Mouse (Mus musculus) layer of hippocampus, adult 8-10 months (tissue): ENCODE results near the gene Sult6b2. TPM values are rescaled to one million over a fixed set of nuclear protein-coding genes. Genes with fewer than 3 reads are reported as not detected.

Source experiments
- DNase-seq, 2 experiments: peaks; one replicate each; pipeline ENCODE4 v3.0.0; 2022; ENCODE audit warnings: low spot score in 2 of 2
- total RNA-seq, 4 experiments: library from RNA; stranded (reverse); gene quantifications; 2 replicates each; pipeline ENCODE4 v1.2.4; 2022

Sult6b2 gene
- total RNA-seq, 4 experiments from 2014 or later = 0.25 TPM; not detected in 3

DNA sequence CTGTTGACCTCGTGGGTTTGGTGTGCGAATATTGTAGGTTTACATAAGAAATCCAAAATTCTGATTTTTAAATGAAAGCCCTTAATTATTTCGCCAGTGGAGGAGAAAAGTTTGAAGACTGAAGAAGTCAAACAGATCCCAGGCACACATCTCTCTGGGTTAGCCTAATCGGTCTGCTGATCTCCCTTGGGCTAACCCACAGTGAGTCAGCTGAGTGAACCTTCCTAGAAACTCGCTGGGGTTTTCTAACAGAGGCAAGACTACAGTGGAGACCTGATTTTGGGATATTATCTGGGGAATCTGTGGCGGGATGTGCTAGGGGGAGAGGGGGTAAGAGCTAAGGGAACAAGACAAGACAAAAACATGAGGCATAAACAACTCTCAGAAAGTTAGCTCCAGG is 5.9 kb upstream of the Sult6b2 start:
- no peak for DNase-seq

- no peak for DNase-seq
Measured at GRCm38 (mm10) chr6:142809373-142810098, 5.2 kb upstream of the Sult6b2 start.

GRCm38 (mm10) chr6:142806326-142806725 is 2.0 kb upstream of the Sult6b2 start:
- no peak for DNase-seq

DNA sequence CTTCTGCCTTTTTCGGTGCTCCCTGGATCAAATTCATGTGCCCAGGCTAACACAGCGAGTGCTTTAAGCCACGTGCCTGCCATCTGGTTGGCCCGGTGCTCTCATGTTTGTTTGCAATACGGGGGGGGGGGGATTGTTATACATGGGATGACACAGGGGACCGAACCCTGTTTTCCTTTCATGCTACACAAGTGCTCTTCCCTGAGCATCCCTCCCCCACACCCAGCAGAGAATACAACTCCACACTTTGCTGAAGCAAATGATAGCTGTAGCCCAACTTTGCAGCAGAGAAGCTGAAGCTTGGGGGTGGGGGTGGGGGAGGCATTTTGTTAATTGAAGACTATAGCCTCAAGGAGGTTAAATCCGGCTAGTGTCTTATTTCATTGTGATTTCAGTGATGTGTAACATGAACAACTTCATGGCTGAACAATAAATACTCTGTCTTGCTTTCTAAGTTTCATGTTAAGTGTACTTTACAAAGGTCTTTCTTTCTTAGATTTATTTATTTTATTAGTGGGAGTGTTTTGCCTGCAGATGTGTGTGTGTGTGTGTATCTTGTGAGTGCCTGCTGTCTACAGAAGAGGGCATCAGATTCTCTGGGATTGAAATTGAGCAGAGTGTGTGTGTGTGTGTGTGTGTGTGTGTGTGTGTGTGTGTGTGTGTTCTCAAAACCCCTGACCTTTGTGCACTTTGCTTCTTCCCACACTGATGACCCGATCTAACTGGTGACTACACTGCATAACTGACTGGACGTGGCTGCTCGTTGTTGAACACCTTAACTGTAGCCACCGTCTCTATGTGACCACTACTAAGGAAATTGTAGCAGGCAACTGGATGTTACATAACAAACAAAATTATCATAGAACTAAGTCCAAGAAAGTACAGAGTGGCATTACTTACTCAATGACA is 1.4 kb downstream of the Sult6b2 start:
- no peak for DNase-seq

GRCm38 (mm10) chr6:142801687-142802086 is 2.6 kb downstream of the Sult6b2 start:
- DNase-seq = no peak

DNA sequence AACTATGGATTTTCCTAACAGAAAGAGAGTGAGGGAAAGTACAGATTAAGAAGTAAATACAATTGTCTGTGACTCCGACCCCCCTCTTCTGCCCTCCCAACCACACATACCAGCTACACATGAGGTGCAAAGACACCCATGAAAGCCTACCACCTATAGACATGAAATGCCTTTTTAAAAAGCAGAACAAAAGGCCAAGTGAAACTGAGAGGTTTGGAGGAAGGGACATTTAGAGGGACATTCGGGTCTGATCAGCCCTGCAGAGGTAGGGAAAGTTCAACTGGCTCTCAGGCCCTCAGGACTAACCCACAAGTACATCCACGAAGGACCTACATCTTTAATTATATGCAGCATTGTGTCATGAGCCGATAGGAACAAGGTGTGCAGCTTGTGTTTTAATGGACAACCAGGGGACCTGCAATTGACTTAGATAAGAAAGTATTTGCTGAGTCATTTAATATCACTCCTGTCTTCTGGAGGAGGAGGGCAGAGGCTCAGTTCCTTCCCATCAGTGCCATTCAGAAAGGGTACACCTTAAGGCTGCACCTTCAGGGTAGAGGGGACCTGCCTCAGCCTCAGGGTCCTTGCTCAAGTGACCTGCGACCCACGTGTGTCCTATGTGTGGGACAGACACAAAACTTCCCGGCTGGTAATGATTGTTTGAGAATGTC is 4.5 kb downstream of the Sult6b2 start:
- DNase-seq = no peak

DNA sequence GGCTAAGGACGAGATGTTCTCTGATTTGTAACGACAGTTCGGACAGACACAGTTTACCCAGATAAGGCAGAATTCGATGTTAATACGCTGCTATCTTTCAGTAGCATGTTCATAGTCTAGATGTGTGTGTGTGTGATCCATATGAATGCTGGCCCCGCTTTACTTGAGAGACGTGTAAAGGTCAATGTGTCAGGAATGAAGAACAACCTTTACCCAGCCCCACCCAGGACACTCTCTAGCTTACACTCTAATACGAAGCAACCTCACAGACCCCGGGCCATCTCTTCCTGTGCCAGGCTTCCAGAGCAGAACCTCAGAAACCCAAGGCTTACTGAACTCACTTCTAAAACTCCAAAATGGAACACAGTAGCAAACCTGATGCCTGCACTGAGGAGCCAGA is 5.5 kb downstream of the Sult6b2 start:
- no peak for DNase-seq

DNA sequence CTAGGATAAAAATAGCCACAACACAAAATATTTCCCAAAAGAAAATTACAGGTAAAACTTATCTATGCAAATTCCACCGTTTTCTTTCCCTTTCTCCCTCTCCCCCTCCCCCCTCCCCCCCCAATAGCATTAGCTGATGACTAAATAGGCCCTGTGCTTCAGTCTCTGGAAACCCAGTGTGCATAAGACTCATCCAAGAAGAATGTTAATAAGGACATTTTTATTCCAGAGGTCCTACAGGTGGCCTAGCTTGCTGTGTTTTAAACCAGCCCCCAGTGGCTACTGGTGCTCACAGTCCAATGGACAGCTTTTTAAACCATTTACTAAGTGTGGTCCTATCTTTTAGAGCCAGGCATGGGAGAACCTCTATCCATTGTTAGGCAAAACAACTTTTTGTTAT is 6.3 kb downstream of the Sult6b2 start:
- no peak for DNase-seq

GRCm38 (mm10) chr6:142795655-142796441 is 8.5 kb downstream of the Sult6b2 start:
- DNase-seq = no peak

DNA sequence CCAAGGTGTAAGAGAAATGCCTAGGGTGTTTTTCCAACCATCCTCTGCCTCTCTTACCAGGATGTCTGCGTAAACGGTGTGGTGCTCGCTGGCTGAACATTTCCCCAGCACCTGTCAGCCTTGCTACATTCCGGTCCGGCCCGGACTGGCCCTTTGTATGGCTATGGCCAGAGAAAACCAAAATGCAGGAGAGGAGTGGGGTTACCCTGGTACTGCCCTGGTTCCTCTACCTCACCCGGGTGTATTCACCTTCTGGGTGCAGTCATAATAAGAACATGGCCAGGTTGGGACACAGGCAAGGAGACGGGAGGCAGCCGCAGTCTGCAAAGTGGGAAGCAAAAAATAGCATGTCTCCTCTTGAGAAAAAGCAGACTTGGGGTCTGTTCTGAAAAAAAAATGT is 9.2 kb downstream of the Sult6b2 start:
- no peak for DNase-seq

GRCm38 (mm10) chr6:142793468-142793867 is 10.8 kb downstream of the Sult6b2 start:
- DNase-seq = no peak

DNA sequence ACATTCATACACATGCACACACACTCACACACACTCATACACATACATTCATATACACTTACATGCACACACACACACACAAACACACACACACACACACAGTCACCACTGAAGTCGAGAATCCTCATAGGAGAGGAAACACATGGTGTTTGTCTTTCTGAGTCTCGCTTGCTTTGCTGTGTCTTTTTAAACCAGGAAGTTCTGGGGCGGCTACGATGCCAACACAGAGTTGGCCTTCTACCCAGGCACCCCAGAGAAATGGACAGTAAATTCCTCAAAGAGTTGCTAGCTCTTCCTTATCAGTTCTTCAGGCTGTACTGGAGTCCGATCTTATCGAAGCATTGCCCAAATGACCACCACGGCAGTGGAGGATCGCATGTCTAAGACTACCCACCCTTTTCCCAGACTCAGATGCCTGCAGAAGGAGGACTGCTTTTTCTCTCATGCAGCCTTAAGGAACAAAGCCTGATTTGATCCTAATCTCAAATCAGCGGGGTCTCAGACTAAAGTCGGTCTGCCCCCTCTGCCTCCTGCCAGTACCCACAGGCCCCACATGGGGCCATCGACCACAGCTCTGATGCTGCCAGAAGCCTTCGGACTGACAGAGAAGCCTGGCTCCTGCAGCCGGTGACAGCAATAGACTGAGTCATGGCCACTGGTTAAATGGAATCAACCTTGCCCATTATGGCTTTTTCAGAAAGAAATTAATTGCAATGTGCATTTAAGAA is 11.9 kb downstream of the Sult6b2 start:
- DNase-seq = no peak

DNA sequence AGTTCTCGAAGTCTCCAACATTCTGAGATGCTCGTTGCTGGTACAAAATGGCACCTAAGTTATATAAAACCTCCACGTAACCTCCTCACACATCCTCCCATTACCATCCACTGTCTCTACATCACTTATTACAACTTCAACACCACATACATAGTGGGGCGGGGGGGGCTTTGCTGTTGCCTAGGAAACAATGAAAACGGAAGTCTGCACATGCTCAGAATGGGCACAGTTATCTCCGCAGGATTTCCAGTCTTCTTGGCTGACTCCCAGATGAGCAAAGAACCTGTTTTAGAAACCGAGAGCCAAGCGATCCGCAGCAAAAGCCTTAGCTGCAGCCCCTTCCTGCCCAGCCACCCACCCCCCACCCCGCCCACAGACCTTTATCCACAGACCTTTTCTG is 14.6 kb downstream of the Sult6b2 start:
- no peak for DNase-seq

- DNase-seq = no peak
Measured at GRCm38 (mm10) chr6:142788042-142788987, 16.0 kb downstream of the Sult6b2 start.

DNA sequence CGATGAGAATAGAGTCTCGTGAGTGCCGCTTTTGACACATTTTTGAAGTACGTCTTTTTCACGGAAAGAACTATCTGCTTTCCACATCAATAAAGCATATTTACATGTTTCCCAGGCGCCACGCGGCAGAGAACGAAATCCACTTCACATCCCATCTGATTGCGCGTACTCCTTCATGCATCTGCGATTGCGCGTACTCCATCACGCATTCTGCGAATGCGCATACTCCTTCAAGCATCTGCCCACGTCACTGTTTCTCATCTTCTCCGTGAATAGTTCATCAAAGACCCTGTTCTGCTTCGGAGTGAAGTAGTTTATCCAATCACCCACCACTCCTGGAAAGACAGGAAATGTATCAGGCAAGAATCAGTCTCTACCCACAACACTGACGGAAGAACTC is 18.2 kb downstream of the Sult6b2 start:
- DNase-seq = no peak

DNA sequence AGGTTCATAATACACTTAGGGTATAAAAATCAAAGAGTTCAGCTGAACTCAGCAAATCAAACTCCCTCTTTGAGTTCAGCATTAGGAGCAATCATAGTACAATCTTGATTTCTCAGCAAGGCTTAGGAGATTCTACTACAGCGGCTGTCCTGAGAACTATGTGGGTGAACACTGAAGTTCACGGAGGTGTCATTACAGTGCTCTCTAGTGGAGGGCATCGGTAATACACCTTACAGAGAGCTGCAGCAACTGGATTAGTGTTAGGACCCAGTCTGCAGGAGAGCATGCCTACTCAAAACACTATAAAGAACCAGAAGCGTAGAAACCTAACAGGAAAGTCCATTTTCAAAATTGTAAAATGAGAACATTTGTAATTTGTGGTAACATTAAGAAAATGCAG is 19.0 kb downstream of the Sult6b2 start:
- DNase-seq = no peak

DNA sequence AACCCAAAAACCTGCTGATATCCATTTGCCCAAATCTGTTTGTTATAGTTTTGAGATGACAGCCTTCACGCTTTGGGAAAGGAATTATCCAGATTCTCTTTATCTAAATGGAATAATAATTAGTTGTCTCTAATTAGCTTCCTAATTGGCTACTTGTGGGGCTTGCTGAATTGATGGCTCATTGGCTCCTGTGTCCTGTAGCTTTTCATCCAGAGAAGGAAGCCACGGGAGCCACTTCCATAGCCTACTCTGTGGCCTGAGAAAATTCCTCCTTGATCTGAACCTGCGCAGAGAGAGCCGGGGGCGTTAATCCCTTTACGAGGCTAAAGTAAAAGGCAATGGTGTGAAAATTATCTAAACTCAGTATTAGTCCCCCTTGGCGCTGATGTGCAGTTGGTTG is 23.0 kb downstream of the Sult6b2 start:
- no peak for DNase-seq

GRCm38 (mm10) chr6:142780574-142781033 is 23.7 kb downstream of the Sult6b2 start:
- no peak for DNase-seq

- DNase-seq = no peak
Measured at GRCm38 (mm10) chr6:142779812-142780573, 24.3 kb downstream of the Sult6b2 start.
